Mouse (Mus musculus) heart, postnatal 0 days (tissue): ENCODE measurements around the gene Schip1.

Source experiments
- CTCF ChIP-seq: IDR thresholded peaks from 2 replicates; pipeline ENCODE4 v1.5.1; 2016; ENCODE audit warnings: antibody characterized with exemption, control low read depth, low read depth
- EP300 ChIP-seq: IDR thresholded peaks from 2 replicates; pipeline ENCODE4 v1.6.1; 2016; ENCODE audit warnings: antibody characterized with exemption, low read depth

DNA sequence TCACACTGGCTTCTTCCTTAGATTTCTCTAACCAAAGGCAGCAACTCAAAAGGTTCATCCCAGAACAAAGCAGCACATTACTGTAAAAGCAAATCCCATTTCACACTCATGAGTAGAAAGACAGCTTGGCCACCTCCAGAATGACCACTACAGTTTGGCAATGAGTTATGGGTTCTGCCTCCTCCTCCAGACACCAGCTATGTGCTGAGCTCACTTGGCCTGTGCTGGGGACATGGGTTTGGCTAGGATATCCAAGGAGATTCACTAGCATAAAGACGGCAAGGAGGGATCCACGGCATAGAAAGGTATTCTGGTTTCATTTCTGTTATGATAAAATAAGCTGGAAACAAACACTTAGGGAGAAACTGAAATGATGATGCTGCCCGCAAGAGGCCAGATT is 323.4 kb downstream of the Schip1 start:
- TF ChIP-seq CTCF (no peak), EP300 (no peak)
